Mouse (Mus musculus): ENCODE results near the gene Slc39a3.

The Slc39a3 gene

DNA sequence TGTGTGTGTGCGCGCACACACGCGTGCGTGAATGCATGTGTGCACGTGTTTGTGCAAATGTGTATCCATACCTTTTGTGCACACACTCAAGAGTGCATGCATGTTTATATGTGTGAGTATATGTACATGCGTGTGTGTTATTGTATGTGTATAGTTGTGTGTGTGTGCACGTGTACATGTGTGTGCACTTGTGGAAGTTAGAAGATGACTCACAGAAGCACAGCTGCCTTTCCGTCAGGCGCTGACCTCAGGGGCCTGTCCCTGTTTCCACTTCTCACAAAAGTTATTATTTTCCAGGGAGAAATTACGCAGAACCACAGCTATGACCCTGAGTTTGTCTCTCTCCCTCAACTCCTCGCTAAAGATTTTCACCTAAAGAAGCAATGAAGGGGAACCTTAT, 53.0 kb downstream of the Slc39a3 start:
- DNase-seq (ENCODE audit: low spot score), result no peak

DNA sequence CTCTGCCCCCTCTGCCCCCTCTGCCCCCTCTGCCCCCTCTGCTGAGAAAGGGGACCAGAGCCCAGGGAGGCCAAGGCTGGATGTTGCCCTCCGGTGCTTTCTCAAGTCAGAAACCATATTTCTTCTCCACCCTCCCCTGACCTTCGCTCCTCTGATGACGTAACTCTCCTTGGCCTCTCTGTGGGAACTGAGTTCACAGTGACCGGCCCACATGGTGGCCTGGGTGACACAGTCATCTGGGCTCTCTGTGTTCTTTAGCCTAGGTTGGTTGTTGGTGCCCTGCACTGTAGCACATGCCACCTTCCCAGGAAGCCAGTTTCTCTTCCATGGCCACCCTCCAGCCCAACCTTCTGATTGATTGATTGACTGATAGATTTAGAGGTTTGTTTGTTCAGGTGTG, 54.8 kb downstream of the Slc39a3 start:
- no peak for DNase-seq (ENCODE audit: low spot score)

DNA sequence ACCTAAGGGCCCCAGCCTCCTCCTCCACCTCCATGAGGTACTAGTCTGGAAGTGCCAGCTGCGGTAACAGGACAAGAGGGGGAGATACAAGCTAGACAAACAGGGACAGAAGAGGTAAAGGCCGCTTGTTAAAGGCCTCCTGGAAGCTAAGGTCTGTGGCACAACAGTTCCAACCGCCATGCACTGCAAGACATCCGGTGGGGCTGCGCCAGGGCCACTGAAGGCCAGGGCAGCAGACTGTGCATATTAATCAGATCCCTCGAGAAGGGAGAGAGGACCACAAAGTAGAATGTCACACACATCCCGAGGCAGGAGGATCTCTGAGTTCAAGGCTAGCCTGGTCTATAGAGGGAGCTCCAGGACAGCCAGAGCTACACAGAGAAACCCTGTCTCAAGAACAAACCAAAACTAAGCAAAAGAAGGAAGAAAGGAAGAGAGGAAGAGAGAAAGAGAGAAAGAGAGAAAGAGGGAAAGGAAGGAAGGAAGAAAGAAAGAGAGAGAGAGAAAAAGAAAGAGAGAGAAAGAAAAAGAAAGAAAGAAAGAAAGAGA, 55.6 kb downstream of the Slc39a3 start:
- DNase-seq (ENCODE audit: low spot score), result no peak

All from embryo, embryonic 10.5 days (tissue).